Mouse (Mus musculus) forebrain, embryonic 14.5 days (tissue): ENCODE results near the gene Srsf3. TPM values are rescaled to one million over a fixed set of nuclear protein-coding genes. Genes with fewer than 3 reads are reported as not detected.
A peak's percentile ranks its signal among the peaks of the same experiment; 100 is the strongest.
"Not testable (repeated sequence)": the region's sequence is repeated elsewhere in the genome, so short reads cannot be mapped to it uniquely, and the experiment has no call there.

Source experiments
- ATAC-seq: fragments of 200-750 bp; cut with Nextera tagmentation; 2 replicates; pipeline ENCODE4 v1.8.0; 2017; ENCODE audit warnings: mild to moderate bottlenecking, moderate library complexity
- DNase-seq: peaks from one replicate; pipeline ENCODE4 v3.0.0-alpha.2; 2015; ENCODE audit warnings: low spot score
- H3K27ac ChIP-seq: fragments of 300-500 bp; sonication (generic); 2 replicates; pipeline ENCODE4 v1.5.1; 2014; ENCODE audit warnings: low read depth, mild to moderate bottlenecking, control low read depth, low read length, moderate library complexity
- H3K27me3 ChIP-seq: fragments of 300-500 bp; sonication (generic); replicated peaks from 2 replicates; pipeline ENCODE4 v1.6.1; 2014; ENCODE audit warnings: low read length, control low read depth, mixed read lengths; ENCODE audit not compliant: control insufficient read depth, insufficient read depth
- H3K36me3 ChIP-seq: fragments of 300-500 bp; sonication (generic); 2 replicates; pipeline ENCODE4 v1.6.1; 2014; ENCODE audit warnings: low read length, control low read depth; ENCODE audit not compliant: control insufficient read depth, insufficient read depth
- H3K4me1 ChIP-seq: fragments of 300-500 bp; sonication (generic); 2 replicates; pipeline ENCODE4 v1.6.1; 2014; ENCODE audit warnings: antibody characterized with exemption, low read length, control low read depth; ENCODE audit not compliant: control insufficient read depth, insufficient read depth
- H3K4me2 ChIP-seq: fragments of 300-500 bp; sonication (generic); 2 replicates; pipeline ENCODE4 v1.6.1; 2014; ENCODE audit warnings: mild to moderate bottlenecking, control low read depth, low read length
- H3K4me3 ChIP-seq: fragments of 300-500 bp; sonication (generic); 2 replicates; pipeline ENCODE4 v1.5.1; 2014; ENCODE audit warnings: low read depth, low read length, control low read depth
- H3K9ac ChIP-seq: fragments of 300-500 bp; sonication (generic); 2 replicates; pipeline ENCODE4 v1.6.1; 2014; ENCODE audit warnings: mild to moderate bottlenecking, low read length, control low read depth, moderate library complexity
- H3K9me3 ChIP-seq: fragments of 300-500 bp; sonication (generic); replicated peaks from 2 replicates; pipeline ENCODE4 v1.6.1; 2016; ENCODE audit warnings: low read length, control low read depth, mixed read lengths; ENCODE audit not compliant: control insufficient read depth
- WGBS: fragments of 180-500 bp; shearing (Covaris S2); extraction: QIAGEN DNeasy Blood & Tissue Kit; methylation state at CpG from one replicate; pipeline ENCODE4 v1.1.7; 2014; 5-methylcytosine and 5-hydroxymethylcytosine counted together
- polyA plus RNA-seq: library from polyadenylated mRNA; unstranded; fragments of >200 nt; fragmentation: Nextera tagmentation; extraction: Ambion mirVana; gene quantifications from 2 replicates; pipeline ENCODE4 v1.2.1, GENCODE M21; 2014

The Srsf3 gene
- polyA plus RNA-seq, 1 experiment from 2014 or later = 712 TPM

DNA sequence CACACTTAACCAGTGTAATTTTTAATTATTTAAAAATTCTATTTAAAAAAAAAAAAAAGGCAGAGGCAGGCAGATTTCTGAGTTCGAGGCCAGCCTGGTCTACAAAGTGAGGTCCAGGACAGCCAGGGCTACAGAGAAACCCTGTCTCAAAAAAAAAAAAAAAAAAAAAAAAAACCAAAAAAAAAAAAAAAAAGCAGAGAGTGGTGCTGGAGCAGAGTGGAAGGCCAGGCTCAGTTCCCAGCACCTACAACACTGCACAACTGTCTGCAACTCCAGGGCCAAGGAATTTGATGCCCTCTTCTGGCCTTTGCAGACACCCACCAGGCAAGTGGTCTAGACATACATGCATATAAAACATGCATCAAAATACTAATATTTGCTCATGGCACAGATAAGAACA is 39.4 kb upstream of the Srsf3 start:
- H3K27me3 ChIP-seq, H3K27ac ChIP-seq, H3K9ac ChIP-seq, DNase-seq, H3K4me2 ChIP-seq, H3K9me3 ChIP-seq, ATAC-seq, H3K4me3 ChIP-seq, H3K4me1 ChIP-seq: not testable (repeated sequence)
- 100% methylated on average over 1 of the region's 1 CpGs for WGBS
- peaks cover 61% of the 10 kb centered on the region for H3K36me3 ChIP-seq

DNA sequence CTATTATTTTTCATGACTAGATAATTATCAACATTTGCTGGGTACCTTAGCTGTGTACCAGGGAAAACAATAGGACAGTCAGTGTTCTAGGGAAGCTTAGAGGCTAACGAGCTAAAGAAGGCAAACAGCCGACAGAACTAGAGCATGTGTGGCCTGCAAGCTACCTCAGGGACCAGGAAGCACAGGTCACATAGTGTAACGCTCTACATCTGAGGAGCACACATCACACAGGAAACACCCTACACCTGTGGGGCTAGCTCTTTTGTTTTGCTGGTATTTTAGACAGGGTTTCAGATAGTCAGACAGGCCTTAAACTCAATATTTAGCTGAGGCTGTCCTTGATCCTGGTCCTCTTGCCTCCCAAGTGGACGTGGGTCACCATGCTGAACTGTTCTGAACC is 37.8 kb upstream of the Srsf3 start:
- H3K4me2 ChIP-seq = no peak overlapping the region
- WGBS = 79% methylated on average over 4 of the region's 4 CpGs

DNA sequence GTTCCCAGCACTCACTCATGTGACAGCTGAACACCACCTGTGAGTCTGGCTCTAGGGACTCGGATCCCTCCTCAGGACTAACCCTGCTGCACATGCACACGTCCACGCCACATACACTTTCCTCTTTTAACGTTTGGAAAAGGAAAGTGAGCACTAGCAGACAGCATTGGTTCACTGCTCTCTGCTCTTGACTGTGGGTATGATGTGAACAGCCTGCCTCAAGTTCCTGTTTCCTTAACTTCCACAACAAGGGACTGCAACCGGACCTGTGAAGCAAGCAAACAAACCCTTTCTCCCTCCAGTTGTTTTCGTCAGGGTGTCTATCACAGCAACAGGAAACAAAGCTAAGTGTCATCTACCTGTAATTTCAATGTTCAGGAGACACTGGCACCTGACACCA is 32.0 kb upstream of the Srsf3 start:
- no peaks in the 10 kb centered on the region for H3K27me3 ChIP-seq
- no peak overlapping the region for H3K27ac ChIP-seq
- H3K9ac ChIP-seq = no peak overlapping the region
- peaks cover 56% of the 10 kb centered on the region for H3K36me3 ChIP-seq
- no peaks in the 10 kb centered on the region for H3K9me3 ChIP-seq
- no peak for DNase-seq
- peaks cover 3% of the 10 kb centered on the region for H3K4me1 ChIP-seq
- 90% methylated on average over 6 of the region's 6 CpGs for WGBS
- H3K4me3 ChIP-seq = no peak overlapping the region
- ATAC-seq = no peak
- no peak overlapping the region for H3K4me2 ChIP-seq

More for the DNA sequence above, 37.8 kb upstream of the Srsf3 start:
- H3K4me1 ChIP-seq = peaks cover 7% of the 10 kb centered on the region
- no peak overlapping the region for H3K4me3 ChIP-seq
- ATAC-seq (no peak), DNase-seq (no peak)
- H3K9ac ChIP-seq = no peak overlapping the region
- H3K36me3 ChIP-seq = peaks cover 63% of the 10 kb centered on the region
- no peaks in the 10 kb centered on the region for H3K27me3 ChIP-seq
- H3K27ac ChIP-seq = no peak overlapping the region
- H3K9me3 ChIP-seq = no peaks in the 10 kb centered on the region

DNA sequence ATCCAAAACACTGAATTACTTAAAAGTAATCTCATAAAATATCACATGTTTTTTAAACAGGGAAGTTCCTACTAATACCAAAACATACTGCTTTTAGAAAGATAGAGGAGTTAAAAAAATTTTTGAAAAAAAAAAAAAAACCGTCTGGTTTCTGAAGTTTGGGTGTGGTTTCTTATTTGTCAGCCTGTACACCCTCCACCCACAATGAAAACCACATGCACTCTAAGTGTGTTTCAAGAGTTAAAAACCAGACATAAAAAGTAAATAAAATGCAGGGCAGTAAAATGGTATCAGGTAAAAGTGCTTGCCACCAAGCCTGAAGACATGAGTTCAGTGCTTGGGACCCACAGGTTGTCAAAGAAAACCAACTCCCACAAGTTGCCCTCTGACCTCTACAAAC is 28.7 kb upstream of the Srsf3 start:
- 77% methylated on average over 1 of the region's 1 CpGs for WGBS
- no peak overlapping the region for H3K4me2 ChIP-seq
- no peak for ATAC-seq

DNA sequence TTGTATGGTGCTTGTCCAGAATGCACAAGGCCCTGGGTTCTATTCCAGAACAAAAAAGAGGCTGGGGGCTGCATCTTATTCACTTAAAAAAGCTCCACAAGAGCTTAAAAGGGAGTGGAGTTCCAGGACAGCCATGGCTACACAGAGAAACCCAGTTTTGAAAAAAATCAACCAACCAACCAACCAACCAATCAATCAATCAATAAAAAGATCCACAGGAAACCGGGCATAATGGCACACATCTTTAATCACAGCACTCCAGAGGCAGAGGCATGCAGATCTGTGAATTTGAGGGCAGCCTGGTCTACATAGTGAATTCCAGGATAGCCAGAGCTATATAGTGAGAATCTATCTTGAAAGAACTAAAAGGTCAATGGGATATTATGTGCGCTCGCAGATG is 27.4 kb upstream of the Srsf3 start:
- Histone ChIP-seq H3K27me3 (no peaks in the 10 kb centered on the region), H3K27ac (no peak overlapping the region), H3K9me3 (no peaks in the 10 kb centered on the region), H3K4me3 (no peak overlapping the region), H3K9ac (no peak overlapping the region), H3K36me3 (peaks cover 17% of the 10 kb centered on the region; the same call in 1 of the 2 replicates), H3K4me2 (peak overlapping the region; percentile 72; the same call in 1 of the 2 replicates), H3K4me1 (peaks cover 10% of the 10 kb centered on the region)
- DNase-seq (no peak), ATAC-seq (no peak)
- WGBS = 94% methylated on average over 3 of the region's 3 CpGs

More for the DNA sequence above, 28.7 kb upstream of the Srsf3 start:
- no peak overlapping the region for H3K9ac ChIP-seq
- no peak overlapping the region for H3K27ac ChIP-seq
- no peak for DNase-seq
- H3K36me3 ChIP-seq = peaks cover 30% of the 10 kb centered on the region
- H3K27me3 ChIP-seq = no peaks in the 10 kb centered on the region
- peaks cover 10% of the 10 kb centered on the region for H3K4me1 ChIP-seq
- H3K9me3 ChIP-seq = no peaks in the 10 kb centered on the region
- H3K4me3 ChIP-seq = no peak overlapping the region

DNA sequence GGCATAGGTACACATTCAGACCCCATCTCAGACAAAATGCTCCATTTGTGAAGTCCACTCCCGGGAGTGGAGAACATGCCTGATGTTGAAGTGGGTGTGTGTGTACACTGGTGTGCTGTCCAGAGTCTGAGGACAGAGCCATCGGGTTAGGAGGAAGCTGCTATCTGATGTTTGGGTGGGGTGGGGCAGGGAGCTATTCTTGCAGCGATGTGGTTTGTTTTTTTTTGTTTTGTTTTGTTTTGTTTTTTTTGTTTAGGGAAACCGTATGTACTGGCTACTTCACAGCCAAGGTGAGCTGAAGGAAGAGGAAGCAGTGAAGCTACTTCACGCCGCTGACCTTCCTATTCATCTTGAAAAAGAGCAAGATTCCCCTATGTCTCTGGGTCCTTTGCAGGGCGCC is 25.6 kb upstream of the Srsf3 start:
- Histone ChIP-seq H3K4me2 (peak overlapping the region; percentile 72), H3K9ac (peak overlapping the region; percentile 97), H3K27me3 (no peaks in the 10 kb centered on the region), H3K36me3 (peaks cover 5% of the 10 kb centered on the region; the same call in 1 of the 2 replicates), H3K4me1 (peaks cover 10% of the 10 kb centered on the region), H3K4me3 (peak overlapping the region; percentile 98), H3K9me3 (no peaks in the 10 kb centered on the region), H3K27ac (peak overlapping the region; percentile 89)
- no peak for DNase-seq
- 8% methylated on average over 7 of the region's 7 CpGs for WGBS
- ATAC-seq = no peak

DNA sequence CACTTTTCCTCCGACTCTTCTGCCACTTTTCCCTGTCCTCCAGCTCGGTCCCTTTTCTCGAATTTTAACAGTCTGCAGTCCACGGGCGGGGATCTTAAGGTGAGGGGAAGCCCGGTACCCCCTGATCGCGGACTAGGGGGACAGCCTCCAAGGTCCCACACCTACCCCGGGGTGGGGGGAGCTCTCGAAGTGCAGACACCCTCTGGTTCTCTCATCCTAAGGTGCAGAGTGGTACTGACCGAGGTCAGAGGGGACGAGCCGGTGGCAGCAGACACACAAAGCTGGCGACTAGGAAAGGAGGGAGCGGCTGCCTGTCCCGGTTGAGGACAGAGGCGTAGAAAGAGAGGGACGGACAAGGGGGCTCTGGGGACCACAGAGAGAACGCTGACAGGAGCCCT is 25.2 kb upstream of the Srsf3 start:
- Histone ChIP-seq H3K27ac (peak overlapping the region; percentile 89), H3K9ac (peak overlapping the region; percentile 97), H3K36me3 (peaks cover 5% of the 10 kb centered on the region; the same call in 1 of the 2 replicates), H3K4me1 (peaks cover 10% of the 10 kb centered on the region), H3K4me2 (peak overlapping the region; percentile 72), H3K9me3 (no peaks in the 10 kb centered on the region), H3K4me3 (peak overlapping the region; percentile 98), H3K27me3 (no peaks in the 10 kb centered on the region)
- WGBS = 0% methylated on average over 19 of the region's 19 CpGs
- no peak for DNase-seq
- ATAC-seq = no peak; the same call in 1 of the 2 replicates

DNA sequence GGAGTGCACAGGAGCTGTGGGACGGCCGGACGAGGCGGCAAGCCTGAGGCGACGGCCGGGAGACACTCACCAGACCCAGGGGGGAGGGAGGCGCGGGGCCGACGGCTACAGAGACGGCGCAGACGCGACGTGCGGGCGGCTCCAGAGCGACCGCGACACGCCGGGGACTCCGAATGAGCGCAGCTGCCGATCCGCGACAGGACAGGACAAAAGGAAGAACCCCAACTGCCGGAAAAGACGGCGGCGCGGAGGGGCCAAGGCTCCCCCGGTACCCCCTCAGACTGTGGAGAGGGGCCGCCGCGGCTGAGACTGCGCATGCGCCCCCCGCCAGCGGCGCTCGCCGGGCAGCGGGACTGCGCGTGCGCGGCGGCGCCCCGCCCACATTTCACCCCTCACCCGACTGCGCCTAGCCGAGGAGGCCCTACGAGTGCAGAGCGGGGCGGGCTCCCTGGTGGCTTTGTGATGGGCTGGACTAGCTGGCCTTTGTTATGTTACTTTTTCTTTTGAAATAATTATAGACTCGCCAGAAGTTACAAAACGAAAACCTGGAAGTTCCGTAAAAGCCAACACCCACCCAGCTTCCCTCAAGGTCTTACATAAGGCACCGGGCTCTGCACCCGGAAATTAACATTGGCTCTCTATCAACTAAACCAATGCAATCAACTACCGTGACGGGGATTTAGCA is 24.6 kb upstream of the Srsf3 start, which contains the start of gene Stk38:
TSS of gene Stk38 (minus strand) at position 355 of the 685 bp plus-strand sequence.
- DNase-seq = peak; percentile 87
- WGBS = under 1% methylated on average over 62 of the region's 65 CpGs
- Histone ChIP-seq H3K27me3 (no peaks in the 10 kb centered on the region), H3K27ac (peak within 1 kb of the TSS; percentile 89), H3K36me3 (peaks cover 5% of the 10 kb centered on the region; the same call in 1 of the 2 replicates), H3K4me2 (peak within 1 kb of the TSS; percentile 72), H3K4me3 (peak within 1 kb of the TSS; percentile 98), H3K9ac (peak within 1 kb of the TSS; percentile 97), H3K4me1 (peaks cover 10% of the 10 kb centered on the region), H3K9me3 (no peaks in the 10 kb centered on the region)
- peak; percentile 95 for ATAC-seq

DNA sequence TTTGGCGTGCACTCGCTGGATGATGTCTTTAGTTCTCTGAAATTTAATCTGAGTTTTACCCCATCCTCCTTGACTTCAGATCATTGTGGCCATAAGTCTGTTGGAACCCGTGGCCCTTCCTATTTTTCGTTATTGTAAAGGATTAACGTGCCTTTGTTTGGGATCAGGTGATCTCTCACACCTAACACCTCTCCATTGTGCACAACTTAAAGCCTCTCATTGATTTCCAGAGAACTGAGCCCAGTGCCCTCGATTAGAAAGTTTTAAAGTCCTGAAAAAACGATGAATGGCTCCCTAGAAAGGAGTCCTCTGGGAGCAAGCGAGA is 24.1 kb upstream of the Srsf3 start:
- Histone ChIP-seq H3K27me3 (no peaks in the 10 kb centered on the region), H3K36me3 (peaks cover 5% of the 10 kb centered on the region; the same call in 1 of the 2 replicates), H3K9ac (peak overlapping the region; percentile 97), H3K27ac (peak overlapping the region; percentile 53; the same call in 1 of the 2 replicates), H3K4me1 (peaks cover 10% of the 10 kb centered on the region), H3K9me3 (no peaks in the 10 kb centered on the region), H3K4me2 (peak overlapping the region; percentile 48), H3K4me3 (peak overlapping the region; percentile 98)
- ATAC-seq (0 out of 2 replicates have a peak, but pooled peaks have one; percentile 2), DNase-seq (no peak)
- WGBS = 11% methylated on average over 8 of the region's 8 CpGs
